Mouse (Mus musculus) lung, postnatal 36 days (tissue): ENCODE results near the gene Gm20388.
A peak's percentile ranks its signal among the peaks of the same experiment; 100 is the strongest.

Source experiments
- DNase-seq: peaks from one replicate; pipeline ENCODE4 v3.0.0; 2022; ENCODE audit warnings: mixed read lengths

Gene Gm20388

DNA sequence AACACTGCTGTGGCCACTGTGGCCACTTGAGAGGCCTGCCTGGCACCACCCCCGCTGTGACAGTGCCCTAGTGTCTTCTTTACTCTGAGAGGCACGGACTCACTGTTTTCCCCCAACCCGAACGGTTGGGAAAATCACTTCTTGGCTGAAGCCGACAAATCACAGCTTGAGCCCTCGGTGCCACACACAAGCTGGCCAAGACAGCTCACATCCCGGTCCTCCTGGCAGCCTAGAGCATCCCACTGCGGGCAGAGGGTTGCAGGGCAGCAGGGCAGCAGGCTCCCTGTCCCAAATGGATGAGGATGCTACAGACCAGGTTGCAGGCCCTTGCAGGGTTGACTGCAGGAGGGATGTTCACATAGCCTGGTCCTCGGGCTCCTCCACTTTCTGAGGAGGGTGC is 1838.9 kb downstream of the Gm20388 start:
- no peak for DNase-seq

DNA sequence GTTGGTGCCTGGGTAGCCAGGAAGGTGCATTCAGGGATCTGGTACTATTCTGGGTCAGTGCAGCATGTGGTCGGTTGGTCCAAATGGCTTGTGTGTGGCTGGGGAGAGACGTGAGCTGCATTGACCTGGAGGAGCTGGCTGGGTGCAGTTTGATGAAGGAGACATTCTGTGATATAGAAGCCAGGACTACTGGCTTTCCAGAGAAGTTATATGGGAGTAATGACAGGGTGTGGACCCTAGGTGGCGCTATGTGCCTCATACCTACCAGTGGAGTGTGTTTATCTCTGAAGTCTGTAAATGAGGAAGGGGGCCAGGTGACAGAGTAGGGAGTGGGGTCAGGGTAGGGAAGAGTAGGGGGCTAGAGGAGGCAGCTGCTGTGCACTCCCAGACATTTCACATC is 1839.9 kb downstream of the Gm20388 start:
- DNase-seq: peak; percentile 8

DNA sequence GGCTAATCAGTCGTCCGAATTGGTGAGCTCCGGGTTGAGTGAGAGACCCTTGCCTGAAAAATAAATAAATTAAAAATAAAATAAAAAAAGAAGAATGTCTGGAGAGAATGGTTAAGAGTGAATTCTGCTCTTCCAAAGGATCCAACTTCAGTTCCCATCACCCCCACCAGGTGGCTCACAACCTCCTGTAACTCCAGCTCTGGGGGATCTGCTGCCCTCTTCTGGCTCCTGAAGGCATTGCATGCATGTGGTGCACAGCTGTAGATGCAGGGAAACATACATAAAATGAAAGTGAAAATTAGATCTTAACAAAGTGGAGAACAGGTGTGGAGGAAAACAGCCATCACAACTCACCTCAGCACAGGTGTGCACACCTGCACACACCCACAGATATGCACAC is 1840.8 kb downstream of the Gm20388 start:
- peak; percentile 71 for DNase-seq

DNA sequence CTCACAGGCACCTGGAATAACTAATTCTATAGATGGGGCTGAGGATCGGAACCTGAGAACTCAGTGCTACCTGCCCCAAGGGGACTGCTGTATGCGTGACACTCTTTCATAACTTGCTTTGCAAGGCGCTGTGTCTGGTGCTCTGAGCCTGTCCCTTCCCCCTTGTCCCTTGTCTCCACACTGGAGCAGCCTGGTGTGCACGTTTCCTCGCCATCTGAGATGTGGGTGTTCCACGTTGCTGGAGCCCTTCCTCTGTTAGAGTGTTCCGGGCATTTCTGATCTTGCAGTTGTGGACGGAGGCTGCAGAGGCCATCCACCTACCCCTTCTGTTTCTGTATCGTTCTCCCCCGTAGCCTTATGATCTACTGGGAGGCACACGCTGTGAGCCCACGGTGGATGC is 1847.8 kb downstream of the Gm20388 start:
- no peak for DNase-seq

DNA sequence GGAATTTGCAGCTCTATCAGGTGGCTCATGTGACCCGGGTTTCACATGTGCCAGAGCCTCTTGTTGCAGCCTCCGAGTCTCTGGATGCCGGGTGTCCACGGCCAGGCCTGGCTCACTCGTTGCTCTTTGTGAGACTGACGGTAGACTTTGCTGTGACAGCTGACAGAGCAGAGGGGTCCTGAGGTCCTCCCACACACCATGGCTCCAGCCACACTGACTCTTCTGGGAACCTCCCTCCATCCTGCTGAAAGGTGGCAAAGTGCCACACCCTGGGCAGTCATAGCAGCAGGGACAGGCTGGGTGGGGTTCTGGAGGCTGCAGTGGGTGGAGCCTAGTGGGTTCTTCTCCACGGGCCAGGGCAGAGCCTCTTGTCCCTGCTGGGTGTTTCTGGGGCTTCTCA is 1849.8 kb downstream of the Gm20388 start:
- no peak for DNase-seq

DNA sequence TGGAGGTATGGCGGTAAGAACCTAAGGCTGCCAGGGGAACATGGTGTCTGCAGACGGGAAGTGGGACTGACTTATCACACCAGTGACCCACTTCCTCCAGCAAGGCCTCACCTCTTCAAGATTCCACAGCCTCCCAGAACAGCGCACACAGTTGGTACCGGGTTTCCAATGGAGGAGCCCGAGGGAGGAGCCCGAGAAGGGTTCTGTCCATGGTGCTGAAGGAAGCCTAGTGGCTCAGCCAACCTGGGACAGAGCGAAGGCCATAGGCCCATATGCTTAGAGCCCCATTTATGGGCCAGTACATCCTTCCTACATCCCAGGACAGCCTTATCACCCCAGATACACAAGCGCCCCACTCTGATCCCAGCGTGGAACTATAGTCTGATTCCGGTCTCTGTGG is 1850.8 kb downstream of the Gm20388 start:
- DNase-seq: peak; percentile 11

DNA sequence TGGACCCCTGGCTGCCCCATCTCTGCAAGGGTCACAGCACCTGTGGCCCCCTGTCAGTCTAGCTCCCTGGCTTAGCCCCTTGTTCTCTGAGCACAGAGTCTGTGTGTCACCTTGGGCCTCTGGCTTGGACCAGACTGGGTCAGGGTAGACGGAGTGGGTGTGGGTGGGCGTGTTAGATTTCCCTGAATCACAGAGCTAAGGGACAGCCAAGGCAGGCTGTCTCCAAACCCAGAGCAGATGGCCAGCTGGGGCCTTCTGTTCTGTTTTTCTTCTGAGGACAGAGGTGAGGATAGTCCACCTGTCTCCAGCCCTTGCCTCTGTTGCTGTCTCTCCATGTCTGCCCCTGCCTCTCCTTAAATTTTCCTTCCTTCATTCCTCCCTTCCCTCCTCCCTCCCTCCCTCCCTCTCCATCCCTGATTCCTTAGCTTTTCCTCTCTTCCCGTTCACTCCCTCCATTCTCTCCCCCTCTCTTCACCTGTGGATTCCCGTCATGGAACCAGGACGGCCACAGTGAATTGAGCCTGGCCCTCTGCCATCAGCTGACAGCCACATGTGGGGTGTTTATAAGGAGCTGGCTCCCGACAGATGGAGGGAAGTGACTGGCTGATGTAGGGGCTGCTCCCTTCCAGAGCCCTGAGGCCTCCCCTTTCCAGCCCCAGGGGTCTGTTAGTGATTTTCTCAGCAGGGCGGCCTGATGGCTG is 1852.5 kb downstream of the Gm20388 start:
- no peak for DNase-seq

DNA sequence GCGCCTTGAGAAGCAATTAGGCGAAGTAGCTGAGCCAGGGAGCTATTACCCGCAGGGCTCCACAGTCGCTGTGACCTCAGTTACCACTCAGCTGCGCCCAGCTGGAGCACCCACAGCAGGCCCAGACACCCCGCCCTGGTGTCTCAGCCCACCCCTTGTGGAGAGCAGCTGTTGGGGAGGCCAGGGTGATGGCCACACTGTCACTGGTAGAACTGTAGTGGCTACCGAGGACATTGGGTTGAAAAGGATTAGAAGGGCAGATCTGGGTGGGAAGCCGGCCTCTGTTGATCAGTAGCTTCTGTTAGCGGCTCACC is 1853.0 kb downstream of the Gm20388 start:
- no peak for DNase-seq

DNA sequence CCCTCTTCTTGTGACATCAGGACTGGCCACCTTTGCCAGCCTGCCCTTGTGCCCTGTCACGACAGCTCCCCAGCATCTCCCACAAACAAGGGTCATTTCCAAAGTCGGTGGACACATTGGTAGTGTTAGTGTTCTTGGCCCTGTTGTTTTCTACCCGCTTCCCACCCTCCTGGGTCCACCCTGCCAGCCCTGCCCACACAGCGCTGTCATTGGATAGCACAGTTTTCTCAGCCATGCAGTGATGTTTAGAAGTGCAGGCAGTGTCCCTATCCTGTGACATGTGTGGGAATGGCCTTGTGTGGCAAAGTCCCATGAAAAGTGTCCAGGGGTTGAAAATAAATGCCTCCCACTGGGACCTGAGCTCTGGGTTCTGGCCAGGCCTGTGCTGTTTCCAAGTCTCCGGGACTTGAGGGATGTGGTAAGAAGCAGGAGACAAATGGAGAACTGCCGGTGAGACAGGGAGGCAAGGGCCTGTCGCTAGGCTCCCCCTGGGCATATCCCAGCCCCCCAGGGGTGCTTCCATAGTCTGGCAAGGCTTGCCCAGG is 1855.0 kb downstream of the Gm20388 start:
- no peak for DNase-seq

DNA sequence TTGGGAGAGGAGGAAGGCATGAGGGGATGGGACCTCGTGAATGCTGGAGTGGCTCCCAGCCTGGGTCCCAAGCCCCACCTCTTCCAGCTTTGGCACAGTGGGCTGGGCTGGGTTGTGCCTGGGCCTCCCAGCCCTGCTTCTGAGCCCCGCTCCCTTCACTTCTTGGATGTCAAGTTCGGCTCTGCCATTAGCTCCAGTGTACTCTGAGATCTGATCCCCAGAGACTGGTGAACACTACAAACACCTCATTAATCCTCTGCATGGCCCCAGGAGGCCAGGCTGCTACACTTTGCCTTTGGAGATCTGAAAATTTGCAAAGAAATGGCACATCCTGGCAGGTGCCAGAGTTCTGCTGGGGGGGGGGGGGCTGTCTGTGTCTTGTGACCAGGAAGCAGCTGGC is 1858.5 kb downstream of the Gm20388 start:
- no peak for DNase-seq

DNA sequence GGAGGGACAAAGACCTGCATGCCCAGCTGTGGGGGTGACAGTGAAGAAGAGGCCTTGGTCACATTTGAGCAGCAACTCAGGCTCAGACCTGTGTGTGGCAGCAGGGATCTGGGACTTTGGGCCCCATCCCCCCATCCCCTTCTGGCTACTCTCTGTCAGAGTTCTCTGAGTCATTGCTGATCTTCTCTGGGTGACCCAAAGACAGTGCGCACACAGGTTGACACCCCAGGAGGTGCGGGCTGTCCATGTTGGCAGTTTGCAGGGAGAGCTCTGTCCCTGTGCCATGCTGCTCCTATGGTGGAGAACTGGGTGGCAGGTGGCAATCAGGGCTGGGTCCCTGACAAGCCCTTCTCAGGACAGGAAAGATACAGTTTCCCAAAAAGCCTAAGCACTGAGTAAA is 1859.0 kb downstream of the Gm20388 start:
- DNase-seq: no peak

DNA sequence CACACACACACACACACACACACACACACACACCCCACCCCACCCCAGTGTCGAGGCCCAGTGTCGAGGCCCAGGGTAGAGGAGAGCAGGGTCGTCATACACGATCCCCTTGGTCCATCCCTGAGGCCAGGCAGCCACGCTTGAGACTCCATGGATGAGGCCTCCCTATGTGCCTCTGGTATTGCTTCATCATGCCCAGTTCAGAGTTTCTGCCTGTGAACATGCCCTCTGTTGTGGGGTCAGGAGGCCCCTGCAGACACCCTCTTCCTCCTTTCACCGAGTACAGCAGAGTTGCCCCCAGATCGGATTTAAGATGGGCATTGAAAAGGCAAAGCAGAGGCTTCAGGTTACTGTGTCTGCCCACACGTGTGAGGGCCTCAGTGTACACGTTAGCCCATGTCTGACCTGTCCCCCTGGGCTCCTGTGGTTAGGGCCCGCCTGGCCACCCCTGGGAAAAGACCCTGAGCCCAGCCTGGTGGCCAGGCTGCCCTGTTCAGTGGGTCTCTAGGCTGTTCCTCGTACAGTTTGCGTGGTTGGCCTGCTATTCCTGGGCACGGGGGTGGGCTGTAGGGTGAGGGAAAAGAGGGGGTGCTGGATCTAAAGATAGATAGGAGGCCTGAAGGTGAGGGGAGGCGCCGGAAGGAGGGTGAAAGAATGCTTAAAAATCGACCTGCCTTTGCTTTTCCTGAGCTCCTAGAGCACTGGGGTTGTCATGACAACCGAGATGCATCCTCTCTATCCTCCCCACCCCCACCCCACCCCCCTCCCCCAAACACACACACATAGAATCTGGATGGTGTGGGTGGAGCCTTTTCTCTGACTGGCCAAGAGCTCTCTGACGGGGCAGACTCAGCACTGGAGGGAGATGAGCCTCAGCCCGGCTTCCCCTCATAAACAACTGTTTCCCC is 1860.5 kb downstream of the Gm20388 start:
- no peak for DNase-seq

DNA sequence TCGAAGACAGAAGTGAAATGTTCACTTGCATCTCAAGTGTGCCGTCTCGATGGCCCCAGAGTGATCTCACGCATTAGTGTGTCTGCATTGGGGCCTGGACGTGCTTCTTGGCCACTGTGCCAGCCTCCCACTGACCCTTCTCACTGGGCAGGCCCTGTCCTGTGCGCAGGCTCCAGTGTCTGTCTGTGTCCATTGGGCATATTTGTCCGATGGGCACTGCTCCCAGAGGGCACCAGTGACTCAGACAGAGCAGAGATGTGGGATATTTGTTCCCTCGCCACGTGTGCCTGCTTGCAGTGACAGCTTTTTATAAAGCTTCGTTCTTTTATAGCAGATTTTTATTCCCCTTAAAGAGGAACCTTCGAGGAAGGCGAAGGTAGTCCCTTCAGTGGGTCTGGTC is 1863.2 kb downstream of the Gm20388 start:
- no peak for DNase-seq

DNA sequence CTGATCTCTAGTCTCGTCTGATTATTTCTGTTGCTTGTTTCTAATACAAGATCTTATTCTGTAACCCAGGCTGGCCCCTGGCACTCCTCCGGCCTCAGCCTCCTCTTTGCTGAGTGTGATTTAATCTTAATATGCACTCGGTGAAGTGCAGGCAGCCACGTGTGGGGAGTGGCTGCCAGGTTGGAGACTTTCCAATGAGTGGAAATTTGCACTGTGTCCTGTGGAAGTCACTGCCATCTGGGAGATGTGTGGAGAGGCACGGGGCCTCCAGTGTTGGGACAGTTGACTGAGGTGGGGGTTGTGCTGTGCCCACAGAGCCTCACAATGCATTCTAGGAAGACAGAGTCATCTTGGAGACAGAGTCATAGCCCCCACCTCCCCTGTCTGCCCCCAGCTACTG is 1871.9 kb downstream of the Gm20388 start:
- no peak for DNase-seq

DNA sequence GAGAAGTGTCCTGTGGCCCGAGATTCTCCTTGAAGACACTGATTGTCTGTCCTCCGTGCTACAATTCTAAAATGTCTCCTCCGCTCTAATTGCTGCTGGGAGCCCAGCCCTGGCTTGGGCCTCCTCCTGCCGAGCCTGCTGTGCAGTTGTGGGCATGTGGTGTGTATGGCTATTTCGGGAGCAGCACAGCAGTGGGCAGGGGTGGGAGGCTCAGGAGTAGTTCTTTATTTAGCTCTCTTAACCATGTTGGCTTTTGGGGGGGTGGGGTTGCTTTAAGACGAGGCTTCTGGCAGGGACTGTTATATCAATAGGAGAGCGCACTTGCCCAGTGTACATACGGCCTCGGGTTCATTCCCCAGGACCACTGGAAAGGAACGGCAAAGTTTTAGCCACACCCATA is 1875.9 kb downstream of the Gm20388 start:
- no peak for DNase-seq

DNA sequence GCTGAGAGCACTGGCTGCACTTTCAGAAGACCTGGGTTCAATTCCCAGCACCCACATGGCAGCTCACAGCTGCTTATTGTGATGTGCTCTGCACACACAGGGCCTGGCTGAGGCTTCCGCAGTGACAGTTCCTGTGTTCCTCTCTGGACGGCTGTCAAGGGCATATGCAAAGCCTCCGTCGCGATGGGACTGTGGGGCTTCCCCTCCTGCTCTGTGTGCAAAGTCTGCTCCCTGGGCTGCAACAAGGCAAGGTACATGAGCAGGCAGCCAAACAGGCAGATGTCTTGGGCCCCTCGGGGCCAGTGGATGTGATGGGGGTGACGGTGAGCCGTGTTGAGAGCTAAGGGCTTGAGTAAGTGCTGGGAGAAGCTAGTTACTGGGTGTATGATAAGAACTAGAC is 1878.1 kb downstream of the Gm20388 start:
- DNase-seq: no peak

DNA sequence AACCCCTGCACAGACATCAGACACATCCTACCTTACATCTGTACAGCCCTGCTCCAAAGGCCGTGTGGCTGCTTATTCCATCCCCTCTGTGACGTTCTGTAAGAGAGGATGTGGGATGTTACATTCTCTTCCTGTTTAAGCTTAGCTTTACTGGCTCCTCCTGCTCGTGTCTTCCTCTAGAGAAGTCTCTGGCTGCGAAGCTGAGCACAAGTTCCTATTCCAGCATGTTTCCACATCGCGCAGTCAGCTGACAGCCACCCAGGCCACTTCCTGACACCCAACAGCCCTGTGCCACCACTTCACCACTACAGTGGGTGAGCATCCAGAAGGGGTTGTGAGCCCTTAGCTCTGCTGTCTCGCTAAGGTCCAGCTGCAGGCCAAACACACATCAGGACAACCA is 1881.5 kb downstream of the Gm20388 start:
- peak; percentile 65 for DNase-seq

DNA sequence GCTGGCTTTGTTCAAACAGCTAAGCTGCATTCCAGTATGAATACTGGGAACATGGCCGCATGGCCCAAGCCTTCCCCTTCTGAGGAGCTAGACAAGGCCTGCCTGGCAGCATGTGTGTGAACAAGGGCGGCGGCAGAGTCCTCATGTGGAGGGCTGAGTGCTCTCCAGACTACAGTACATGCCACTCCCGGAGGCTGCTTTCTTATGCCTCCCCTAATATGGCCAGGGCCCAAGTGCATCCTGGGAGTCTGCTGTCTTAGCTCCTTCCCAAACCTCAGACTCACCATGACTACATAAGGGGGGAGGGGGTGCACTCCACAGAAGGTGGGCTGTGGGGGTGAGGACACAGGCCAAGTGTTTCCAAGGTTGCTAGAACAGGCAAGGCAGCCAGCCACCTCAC is 1882.0 kb downstream of the Gm20388 start:
- DNase-seq: peak; percentile 78

DNA sequence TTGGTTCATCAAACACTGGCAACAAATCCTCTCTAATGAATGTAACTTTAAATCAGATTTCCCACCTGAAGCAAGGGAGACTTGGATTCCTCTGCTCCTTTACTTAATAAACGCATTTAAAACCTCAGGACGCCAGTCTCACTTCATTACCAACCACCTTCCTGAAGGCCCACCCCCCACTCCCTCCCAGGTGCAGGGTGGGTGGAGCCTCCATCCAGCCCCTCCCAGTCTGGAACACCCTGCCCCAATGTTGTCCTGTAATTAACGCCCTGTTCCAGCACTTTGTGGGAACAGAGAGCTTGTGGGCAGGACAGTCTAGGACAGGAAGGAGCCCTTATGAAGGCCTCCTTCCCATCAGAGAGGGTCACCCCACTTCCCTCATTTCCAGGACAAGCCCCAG is 1883.5 kb downstream of the Gm20388 start:
- no peak for DNase-seq

DNA sequence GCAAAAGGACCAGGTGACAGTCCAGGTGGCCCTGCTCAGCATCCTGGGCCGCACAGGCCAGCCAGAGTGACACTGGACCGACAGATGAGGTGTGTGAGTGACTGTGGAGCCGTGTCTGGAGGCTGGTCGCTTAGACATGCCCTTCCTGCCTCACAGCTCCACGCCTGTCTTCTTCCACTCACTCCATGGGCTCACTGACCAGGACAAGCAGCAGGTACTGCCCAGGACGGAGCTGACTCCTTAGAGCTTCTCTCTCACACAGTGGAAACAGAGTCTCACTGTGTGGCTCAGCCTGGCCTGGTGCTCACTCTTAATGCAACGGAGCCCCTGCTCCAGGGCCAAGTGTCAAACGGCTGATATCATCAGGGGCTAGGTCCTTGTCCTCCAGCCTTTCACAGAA is 1884.8 kb downstream of the Gm20388 start:
- no peak for DNase-seq

DNA sequence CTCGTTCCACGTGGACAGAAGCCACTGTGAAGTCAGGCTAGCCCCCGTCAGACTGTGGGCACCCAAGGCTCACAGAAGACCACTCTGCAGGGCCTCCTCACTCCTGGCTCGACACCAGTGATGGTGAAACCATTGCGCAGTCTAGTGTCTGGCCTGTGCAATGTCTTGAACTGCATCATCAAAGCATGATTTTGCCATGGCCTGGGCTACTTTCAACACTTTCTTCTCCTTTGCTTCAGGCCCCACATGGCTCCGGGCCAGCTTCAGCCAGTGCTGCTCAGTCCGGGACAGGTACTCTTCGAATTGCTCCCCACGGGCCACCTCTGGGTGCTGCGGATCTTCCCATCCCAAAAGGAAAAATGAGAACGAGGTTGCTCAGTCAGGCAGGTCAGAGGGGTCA is 1885.8 kb downstream of the Gm20388 start:
- peak; percentile 51 for DNase-seq

DNA sequence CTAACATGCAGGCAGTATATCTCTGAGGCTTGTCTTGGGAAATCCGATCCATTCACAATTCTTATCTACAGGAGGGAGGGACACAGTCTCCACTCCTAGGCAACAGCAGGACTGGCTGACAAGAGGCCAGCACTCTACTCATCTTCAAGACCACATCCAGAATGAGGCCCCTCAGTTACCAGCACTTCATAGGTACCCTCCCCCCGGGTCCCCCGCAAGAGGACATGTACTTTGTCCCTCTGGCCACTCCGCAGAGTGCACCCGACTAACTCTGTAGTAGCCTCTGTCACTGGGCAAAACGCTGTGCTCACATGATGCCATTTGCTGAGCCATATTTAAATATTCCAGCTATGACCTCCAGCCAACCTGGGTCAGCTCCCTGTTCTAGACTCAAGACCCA is 1887.8 kb downstream of the Gm20388 start:
- no peak for DNase-seq

DNA sequence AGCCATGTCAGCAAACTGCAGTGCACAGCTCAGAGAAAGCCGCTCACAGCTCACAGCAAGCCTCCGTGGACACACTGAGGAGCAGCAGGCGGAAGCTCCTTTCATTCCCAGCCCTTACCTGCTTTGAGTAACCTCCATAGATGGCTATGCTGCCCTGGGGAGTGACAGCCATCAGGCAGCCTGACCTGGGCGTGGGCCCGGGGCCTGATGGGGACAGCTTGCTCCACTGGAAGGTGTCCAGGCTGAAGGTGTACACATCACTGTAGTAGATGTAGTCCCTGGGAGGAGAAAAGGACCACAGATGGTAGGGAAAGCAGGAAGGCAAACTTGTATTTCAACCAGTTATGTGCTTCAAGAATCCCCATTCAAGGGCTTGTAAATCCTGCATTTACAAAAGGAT is 1894.2 kb downstream of the Gm20388 start:
- no peak for DNase-seq

DNA sequence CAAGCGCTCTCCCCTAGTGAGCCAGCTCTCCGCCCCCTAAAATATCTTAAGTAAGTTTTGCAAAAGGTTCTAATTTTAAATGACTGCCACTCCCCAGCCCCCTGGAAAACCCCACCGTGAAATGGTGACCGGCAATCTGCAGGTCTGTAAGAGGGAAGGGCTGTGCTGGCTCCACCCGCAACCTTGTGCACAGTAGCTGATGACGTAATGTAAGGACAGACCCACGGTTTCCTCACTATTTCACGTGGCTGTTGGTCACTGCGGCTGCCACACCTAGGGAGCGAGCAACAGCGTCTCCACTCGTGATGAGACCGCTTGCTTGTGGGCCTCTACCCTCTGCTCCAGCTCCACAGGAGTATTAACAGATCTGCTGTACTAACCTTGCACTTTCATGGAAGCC is 1895.5 kb downstream of the Gm20388 start:
- peak; percentile 39 for DNase-seq
